Mouse (Mus musculus) kidney, postnatal 10 days (tissue): ENCODE measurements around the gene Cdhr4.
A peak's percentile ranks its signal among the peaks of the same experiment; 100 is the strongest.
"Not testable (repeated sequence)": the region's sequence is repeated elsewhere in the genome, so short reads cannot be mapped to it uniquely, and the experiment has no call there.

Experiments
- DNase-seq: peaks from one replicate; pipeline ENCODE4 v3.0.0; 2021; ENCODE audit warnings: mixed read lengths

Cdhr4 gene

DNA sequence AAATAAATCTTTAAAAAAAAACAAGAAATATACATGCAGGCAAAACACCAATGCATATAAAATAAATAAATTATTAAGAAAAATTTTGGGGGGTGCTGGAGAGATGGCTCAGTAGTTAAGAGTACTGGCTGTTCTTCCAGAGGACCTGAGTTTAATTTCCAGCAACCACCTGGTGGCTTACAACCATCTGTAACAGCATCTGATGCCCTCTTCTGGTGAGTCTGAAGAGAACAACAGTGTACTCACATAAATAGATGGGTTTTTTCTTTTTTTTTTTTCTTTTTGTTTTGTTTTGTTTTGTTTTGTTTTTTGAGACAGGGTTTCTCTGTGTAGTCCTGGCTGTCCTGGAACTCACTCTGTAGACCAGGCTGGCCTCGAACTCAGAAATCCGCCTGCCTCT is 21.3 kb downstream of the Cdhr4 start:
- not testable (repeated sequence) for DNase-seq

GRCm38 (mm10) chr9:108017127-108017526 is 24.8 kb downstream of the Cdhr4 start:
- no peak for DNase-seq

DNA sequence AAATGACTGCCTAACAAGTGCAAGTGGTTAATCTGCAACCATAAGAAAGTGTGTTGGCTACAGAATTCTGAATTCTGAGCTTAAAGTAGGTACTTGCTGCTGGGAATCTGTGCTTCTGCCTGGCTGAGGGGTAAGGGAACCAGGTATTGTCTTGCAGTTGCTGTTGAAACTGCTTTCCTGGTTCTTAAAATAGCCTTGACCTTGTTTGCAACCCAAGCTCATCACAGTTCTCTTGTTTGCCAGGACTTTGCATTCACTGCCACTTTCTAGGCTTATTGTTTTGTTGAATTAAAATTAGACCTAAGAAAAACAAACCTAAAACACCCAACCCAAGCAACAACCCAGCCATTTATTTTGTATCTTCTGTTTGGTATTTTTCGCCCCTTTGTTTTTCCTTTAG is 28.4 kb downstream of the Cdhr4 start:
- no peak for DNase-seq

DNA sequence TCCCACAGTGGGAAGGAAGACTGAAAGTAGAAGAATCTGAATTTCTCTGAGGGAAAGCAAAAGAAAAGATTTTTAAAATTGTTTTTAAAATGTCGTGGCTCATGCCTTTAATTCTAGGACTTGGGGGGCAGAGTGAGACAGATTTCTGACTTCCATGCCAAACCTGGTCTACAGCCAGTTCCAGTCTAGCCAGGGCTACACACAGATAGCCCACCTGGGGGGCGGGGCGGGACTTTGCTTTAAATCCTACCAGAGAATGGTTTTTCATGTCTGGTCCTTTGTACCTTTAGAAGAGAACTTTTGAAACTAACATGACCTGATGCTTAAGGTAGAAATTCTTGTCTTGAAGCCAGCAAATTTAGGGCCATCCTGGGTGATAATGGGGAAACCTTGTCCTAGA is 30.9 kb downstream of the Cdhr4 start:
- DNase-seq, result no peak

GRCm38 (mm10) chr9:108026584-108026983 is 34.3 kb downstream of the Cdhr4 start:
- DNase-seq, result no peak

DNA sequence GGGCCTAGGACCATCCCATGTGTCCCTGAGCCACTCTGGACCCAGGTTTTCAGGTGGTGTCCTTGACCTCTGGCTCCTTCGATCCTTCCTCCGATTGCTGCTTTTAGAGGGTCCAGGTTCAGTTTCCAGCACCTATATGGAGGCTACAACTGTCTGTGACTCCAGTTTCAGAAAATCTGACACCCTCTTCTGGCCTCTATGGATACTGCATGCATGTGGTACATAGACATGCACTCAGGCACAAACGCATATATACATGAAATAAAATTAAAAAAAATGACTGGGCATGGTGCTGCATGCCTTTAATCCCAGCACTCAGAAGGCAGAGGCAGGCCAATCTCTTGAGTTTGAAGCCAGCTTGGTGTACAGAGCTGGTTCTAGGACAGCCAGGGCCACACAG is 35.6 kb downstream of the Cdhr4 start:
- DNase-seq, result no peak

GRCm38 (mm10) chr9:108032126-108032525 is 39.8 kb downstream of the Cdhr4 start:
- no peak for DNase-seq

DNA sequence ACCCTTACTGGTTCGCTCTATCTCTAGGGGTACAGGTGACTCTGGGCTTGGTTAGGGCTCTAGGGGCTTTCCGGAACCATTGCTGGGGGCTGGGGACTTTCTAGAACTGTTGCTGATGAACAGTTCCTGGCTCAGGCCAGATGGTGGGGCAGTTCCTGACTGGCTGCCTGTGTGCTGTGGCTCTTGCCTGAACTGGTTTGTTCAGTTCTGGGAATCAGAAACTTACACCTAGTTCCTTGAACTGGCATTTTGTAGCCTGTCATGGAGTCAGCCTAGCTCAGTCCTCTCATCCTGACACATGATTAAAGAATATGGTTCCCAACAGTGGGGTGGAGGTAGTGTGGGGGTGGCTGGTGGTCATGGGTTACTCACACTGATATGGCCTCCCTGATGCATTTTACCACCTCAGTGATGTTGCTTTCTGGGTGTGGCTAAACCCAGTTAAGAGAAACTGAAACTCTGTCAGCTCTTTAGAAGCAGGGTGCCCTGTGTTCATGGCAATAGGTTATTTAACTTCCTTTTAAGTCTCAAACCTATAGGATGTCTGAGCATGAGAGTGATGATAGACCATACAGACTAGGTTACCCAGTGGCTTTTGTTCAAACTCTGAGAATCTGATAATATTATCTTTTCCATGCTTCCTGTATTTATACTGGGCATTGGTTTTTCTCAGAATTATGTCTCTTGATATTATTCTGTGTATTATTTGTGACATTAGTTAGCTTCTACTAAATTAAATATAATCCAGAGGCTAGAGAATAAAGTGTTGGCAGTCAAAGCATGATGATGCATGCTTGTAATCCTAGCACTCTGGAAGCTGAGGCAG is 43.2 kb downstream of the Cdhr4 start:
- peak; percentile 13 for DNase-seq

DNA sequence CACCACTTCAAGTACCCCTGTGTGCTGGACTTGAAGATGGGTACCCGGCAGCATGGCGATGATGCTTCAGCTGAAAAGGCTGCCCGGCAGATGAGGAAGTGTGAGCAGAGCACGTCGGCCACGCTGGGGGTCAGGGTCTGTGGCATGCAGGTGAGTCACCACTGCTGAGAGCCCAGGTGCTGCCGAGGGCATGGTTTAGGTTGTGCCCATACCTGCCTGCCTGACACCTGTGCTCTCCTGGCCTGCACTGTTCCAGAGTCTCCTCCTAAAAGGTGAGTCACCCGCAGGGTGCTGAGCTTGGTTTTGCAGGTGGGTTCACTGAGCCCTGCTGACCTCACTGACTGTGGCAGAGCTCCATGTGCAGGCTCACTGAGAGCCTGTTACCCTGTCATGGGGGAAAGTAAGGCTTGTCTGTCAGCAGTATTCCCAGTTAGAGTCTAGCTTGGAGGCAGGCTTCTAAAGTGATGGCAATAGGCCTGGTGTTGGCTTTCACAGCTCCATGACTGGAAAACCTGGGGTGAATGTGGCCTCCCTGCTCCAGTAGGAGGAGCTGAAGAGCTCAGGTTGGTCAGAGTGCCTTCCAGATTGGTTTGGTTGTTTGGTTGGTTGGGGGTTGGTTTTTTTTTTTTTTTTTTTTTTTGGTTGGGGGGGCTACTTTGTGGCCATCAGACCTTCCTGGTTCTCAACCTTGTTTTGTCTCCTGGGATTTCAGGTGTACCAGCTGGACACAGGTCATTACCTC is 52.6 kb downstream of the Cdhr4 start:
- peak; percentile 14 for DNase-seq

- DNase-seq, result peak; percentile 18
These were observed 54.3 kb downstream of the Cdhr4 start for GRCm38 (mm10) chr9:108046582-108046981.

DNA sequence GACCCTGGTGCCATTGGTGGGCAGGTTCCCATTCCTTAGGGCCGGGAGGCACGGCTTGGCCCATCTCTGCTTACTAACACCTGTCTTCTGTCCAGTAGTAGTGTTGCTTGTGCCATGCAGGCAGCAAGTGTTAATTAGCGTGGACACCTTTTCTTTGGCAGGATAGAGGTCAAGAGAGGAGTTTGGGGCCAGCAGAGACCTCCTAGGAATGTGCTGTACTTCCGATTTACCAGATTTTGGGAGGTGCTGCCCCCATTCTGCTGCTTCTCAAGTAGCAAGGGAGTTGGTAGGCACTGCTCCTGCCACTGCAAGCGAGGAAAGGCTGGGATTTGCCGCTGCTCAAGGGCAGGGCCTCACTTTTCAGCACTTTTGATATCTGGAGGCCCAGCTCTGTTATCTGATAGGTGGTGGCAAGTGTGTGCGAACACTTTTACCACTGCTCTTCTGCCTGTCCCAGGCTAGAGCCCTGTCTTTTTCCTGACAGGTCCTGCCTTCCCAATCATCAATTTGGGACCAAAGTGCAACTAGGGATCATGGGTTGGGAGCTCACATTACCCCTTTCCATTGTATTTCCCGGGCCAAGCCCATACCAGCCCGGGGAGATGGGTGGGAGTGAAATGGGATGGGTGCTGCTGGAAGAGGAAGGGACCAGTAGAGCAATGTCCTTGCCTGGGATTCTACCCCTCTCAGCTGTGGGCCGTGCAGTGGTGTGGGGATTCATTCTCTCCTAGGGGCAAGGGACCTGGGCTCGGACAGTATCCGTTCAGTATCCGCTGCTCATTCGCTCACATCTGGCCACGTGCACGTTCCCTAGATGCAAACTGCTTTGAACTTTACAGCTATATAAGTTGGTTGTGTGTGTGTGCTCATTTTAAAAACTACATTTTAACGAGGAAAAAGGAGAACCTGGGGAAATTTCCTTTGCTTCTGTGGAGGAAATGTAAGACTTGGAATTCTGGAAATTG is 55.6 kb downstream of the Cdhr4 start:
- DNase-seq, result peak; percentile 5

GRCm38 (mm10) chr9:108048566-108048955 is 56.3 kb downstream of the Cdhr4 start:
- DNase-seq, result no peak

- DNase-seq, result peak; percentile 98
These were observed 56.7 kb downstream of the Cdhr4 start, which contains the start of gene Gmppb for GRCm38 (mm10) chr9:108049016-108049455. Gene Gmppb (plus strand): TSS chr9:108049242.
